Mouse (Mus musculus): Measurements from ENCODE around the gene Csrp2. TPM values are rescaled to one million over a fixed set of nuclear protein-coding genes. Genes with fewer than 3 reads are reported as not detected.

Gene Csrp2
- polyA plus RNA-seq, 1 experiment from 2014 or later = 209 TPM

DNA sequence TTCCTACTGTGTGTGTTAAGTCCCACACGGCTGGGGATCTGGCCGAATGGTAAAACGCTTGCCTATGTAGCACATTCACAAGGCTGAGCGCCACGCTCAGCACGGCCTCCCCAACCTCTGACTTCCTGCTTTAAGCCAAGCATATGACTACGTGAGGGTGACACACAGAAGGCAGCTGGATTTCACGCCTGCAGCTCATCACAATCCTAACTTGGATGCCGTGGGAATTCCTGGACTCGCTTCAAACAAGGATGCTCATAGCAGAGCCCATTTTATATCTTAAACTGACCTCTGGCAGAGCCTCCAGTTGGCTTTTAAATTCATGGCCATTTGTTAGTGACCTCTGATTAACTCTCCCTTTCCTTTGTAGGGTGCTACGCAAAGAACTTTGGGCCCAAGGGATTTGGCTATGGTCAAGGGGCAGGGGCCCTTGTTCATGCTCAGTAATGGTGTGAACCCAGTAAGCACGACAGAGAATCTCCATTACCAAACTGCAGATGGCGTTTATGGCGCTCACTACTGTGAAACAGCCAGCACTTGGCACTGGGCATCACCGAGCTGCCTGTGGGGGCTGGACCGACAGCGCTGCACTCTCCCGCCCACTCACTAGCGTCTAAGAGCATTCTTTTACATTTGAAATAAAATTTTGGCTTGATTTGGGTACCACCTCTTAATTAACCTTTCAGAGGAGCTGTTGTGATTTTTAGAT, 19.4 kb downstream of the Csrp2 start:
- Histone ChIP-seq H3K36me3 (ENCODE audit: control insufficient read depth, insufficient read depth, low read length) (peaks cover 7% of the 10 kb centered on the region; the same call in 1 of the 2 replicates), H3K9ac (ENCODE audit: low read length) (no peak overlapping the region), H3K9me3 (replicated peaks; ENCODE audit: control insufficient read depth, low read length) (no peaks in the 10 kb centered on the region), H3K4me3 (replicated peaks; ENCODE audit: low read length) (no peak overlapping the region), H3K4me1 (ENCODE audit: control insufficient read depth, insufficient read depth, low read length) (no peaks in the 10 kb centered on the region), H3K4me2 (ENCODE audit: low read depth, low read length) (no peak overlapping the region), H3K27ac (ENCODE audit: low read length) (no peak overlapping the region), H3K27me3 (ENCODE audit: control insufficient read depth, insufficient read depth, low read length) (no peaks in the 10 kb centered on the region)
- WGBS = 83% methylated on average over 19 of the region's 19 CpGs
- ATAC-seq (ENCODE audit: insufficient read depth, low FRiP score) = no peak

GRCm38 (mm10) chr10:110939717-110940116, 20.1 kb downstream of the Csrp2 start:
- no peak overlapping the region for H3K27ac ChIP-seq (ENCODE audit: low read length)
- 77% methylated on average over 4 of the region's 4 CpGs for WGBS
- no peaks in the 10 kb centered on the region for H3K4me1 ChIP-seq (ENCODE audit: control insufficient read depth, insufficient read depth, low read length)
- no peaks in the 10 kb centered on the region for H3K27me3 ChIP-seq (ENCODE audit: control insufficient read depth, insufficient read depth, low read length)
- H3K4me3 ChIP-seq (replicated peaks; ENCODE audit: low read length) = no peak overlapping the region
- no peak overlapping the region for H3K9ac ChIP-seq (ENCODE audit: low read length)
- H3K36me3 ChIP-seq (ENCODE audit: control insufficient read depth, insufficient read depth, low read length) = peaks cover 7% of the 10 kb centered on the region; the same call in 1 of the 2 replicates
- H3K4me2 ChIP-seq (ENCODE audit: low read depth, low read length) = no peak overlapping the region
- H3K9me3 ChIP-seq (replicated peaks; ENCODE audit: control insufficient read depth, low read length) = no peaks in the 10 kb centered on the region
- no peak for ATAC-seq (ENCODE audit: insufficient read depth, low FRiP score)

GRCm38 (mm10) chr10:110940740-110941398, 21.3 kb downstream of the Csrp2 start:
- ATAC-seq (ENCODE audit: insufficient read depth, low FRiP score) = no peak
- H3K27ac ChIP-seq (ENCODE audit: low read length) = no peak overlapping the region
- H3K4me3 ChIP-seq (replicated peaks; ENCODE audit: low read length) = no peak overlapping the region
- H3K27me3 ChIP-seq (ENCODE audit: control insufficient read depth, insufficient read depth, low read length) = no peaks in the 10 kb centered on the region
- peaks cover 13% of the 10 kb centered on the region; the same call in 1 of the 2 replicates for H3K36me3 ChIP-seq (ENCODE audit: control insufficient read depth, insufficient read depth, low read length)
- no peaks in the 10 kb centered on the region for H3K4me1 ChIP-seq (ENCODE audit: control insufficient read depth, insufficient read depth, low read length)
- no peak overlapping the region for H3K9ac ChIP-seq (ENCODE audit: low read length)
- 86% methylated on average over 13 of the region's 13 CpGs for WGBS
- H3K4me2 ChIP-seq (ENCODE audit: low read depth, low read length) = no peak overlapping the region
- H3K9me3 ChIP-seq (replicated peaks; ENCODE audit: control insufficient read depth, low read length) = no peaks in the 10 kb centered on the region

DNA sequence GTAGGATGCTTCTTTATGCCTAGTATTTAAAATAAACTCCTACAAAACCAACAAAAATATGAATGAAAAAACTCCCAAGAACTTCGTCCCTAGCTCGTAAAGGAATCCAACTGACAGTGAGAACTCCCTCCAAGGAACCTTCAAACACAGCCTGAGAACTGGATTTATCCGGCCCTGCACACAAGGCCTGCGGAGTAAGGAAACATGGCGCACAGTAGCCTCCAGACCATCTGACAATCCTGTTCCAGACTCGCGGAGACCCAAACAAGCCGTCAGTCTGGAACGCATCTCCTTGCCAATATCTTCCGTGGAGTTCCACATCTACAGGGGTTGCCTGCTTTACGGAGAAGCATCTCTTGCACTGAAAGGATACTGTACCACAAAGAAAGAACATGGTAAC, 22.4 kb downstream of the Csrp2 start:
- H3K4me2 ChIP-seq (ENCODE audit: low read depth, low read length) = no peak overlapping the region
- H3K27me3 ChIP-seq (ENCODE audit: control insufficient read depth, insufficient read depth, low read length) = no peaks in the 10 kb centered on the region
- H3K4me1 ChIP-seq (ENCODE audit: control insufficient read depth, insufficient read depth, low read length) = no peaks in the 10 kb centered on the region
- WGBS = 90% methylated on average over 11 of the region's 11 CpGs
- no peak overlapping the region for H3K27ac ChIP-seq (ENCODE audit: low read length)
- H3K36me3 ChIP-seq (ENCODE audit: control insufficient read depth, insufficient read depth, low read length) = peaks cover 13% of the 10 kb centered on the region; the same call in 1 of the 2 replicates
- H3K9ac ChIP-seq (ENCODE audit: low read length) = no peak overlapping the region
- no peaks in the 10 kb centered on the region for H3K9me3 ChIP-seq (replicated peaks; ENCODE audit: control insufficient read depth, low read length)
- no peak overlapping the region for H3K4me3 ChIP-seq (replicated peaks; ENCODE audit: low read length)
- no peak for ATAC-seq (ENCODE audit: insufficient read depth, low FRiP score)

- no peaks in the 10 kb centered on the region for H3K27me3 ChIP-seq (ENCODE audit: control insufficient read depth, insufficient read depth, low read length)
- H3K9ac ChIP-seq (ENCODE audit: low read length) = no peak overlapping the region
- H3K36me3 ChIP-seq (ENCODE audit: control insufficient read depth, insufficient read depth, low read length) = peaks cover 13% of the 10 kb centered on the region; the same call in 1 of the 2 replicates
- no peak overlapping the region for H3K27ac ChIP-seq (ENCODE audit: low read length)
- 82% methylated on average over 9 of the region's 9 CpGs for WGBS
- H3K9me3 ChIP-seq (replicated peaks; ENCODE audit: control insufficient read depth, low read length) = no peaks in the 10 kb centered on the region
- no peak overlapping the region for H3K4me2 ChIP-seq (ENCODE audit: low read depth, low read length)
- H3K4me3 ChIP-seq (replicated peaks; ENCODE audit: low read length) = no peak overlapping the region
- no peak for ATAC-seq (ENCODE audit: insufficient read depth, low FRiP score)
- H3K4me1 ChIP-seq (ENCODE audit: control insufficient read depth, insufficient read depth, low read length) = no peaks in the 10 kb centered on the region
Measured at GRCm38 (mm10) chr10:110942806-110943205, 23.2 kb downstream of the Csrp2 start.

DNA sequence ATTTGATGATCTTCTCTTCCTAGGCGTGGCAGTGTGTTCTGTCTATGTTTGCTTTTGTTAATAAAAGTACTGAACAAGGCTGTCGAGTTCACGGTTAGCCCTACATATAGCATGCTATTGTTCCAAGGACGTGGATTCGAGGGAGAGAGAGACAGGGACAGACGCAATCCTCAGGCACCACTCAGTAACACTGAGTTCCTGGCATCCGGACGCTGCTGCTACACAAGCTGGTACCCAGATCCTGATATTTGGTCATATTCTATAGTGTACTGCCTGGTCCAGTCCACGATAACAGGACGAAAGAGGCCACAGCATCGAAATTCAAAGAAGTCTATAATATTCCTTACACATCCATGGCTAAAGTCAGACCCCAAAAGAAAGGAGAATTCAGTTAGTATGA, 24.6 kb downstream of the Csrp2 start:
- 88% methylated on average over 11 of the region's 11 CpGs for WGBS
- Histone ChIP-seq H3K27ac (ENCODE audit: low read length) (no peak overlapping the region), H3K4me1 (ENCODE audit: control insufficient read depth, insufficient read depth, low read length) (no peaks in the 10 kb centered on the region), H3K9me3 (replicated peaks; ENCODE audit: control insufficient read depth, low read length) (no peaks in the 10 kb centered on the region), H3K4me3 (replicated peaks; ENCODE audit: low read length) (no peak overlapping the region), H3K4me2 (ENCODE audit: low read depth, low read length) (no peak overlapping the region), H3K27me3 (ENCODE audit: control insufficient read depth, insufficient read depth, low read length) (no peaks in the 10 kb centered on the region), H3K36me3 (ENCODE audit: control insufficient read depth, insufficient read depth, low read length) (peaks cover 7% of the 10 kb centered on the region; the same call in 1 of the 2 replicates), H3K9ac (ENCODE audit: low read length) (no peak overlapping the region)
- no peak for ATAC-seq (ENCODE audit: insufficient read depth, low FRiP score)

DNA sequence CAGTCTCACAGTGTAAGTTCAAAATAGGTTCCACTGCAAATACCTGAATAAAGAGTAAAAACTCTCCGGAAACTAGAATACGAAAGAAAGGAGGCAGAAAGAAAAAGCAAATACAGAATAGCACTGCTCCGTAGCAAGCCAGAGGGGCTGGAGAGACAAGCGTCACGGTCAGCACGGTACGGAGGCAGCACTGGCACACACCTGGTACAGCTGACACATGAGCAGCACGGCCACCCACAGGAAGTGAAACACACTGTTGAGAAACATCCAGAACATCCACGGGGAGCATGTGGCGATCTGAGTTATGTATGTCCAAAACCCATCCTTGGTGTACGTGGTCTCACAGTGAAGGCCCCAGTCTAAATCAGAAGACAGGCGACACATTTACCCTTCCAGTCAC, 26.4 kb downstream of the Csrp2 start:
- H3K4me2 ChIP-seq (ENCODE audit: low read depth, low read length) = no peak overlapping the region
- H3K9me3 ChIP-seq (replicated peaks; ENCODE audit: control insufficient read depth, low read length) = no peaks in the 10 kb centered on the region
- WGBS = 81% methylated on average over 12 of the region's 12 CpGs
- H3K27me3 ChIP-seq (ENCODE audit: control insufficient read depth, insufficient read depth, low read length) = no peaks in the 10 kb centered on the region
- no peak overlapping the region for H3K9ac ChIP-seq (ENCODE audit: low read length)
- H3K4me1 ChIP-seq (ENCODE audit: control insufficient read depth, insufficient read depth, low read length) = no peaks in the 10 kb centered on the region
- no peak for ATAC-seq (ENCODE audit: insufficient read depth, low FRiP score)
- peaks cover 10% of the 10 kb centered on the region; the same call in 1 of the 2 replicates for H3K36me3 ChIP-seq (ENCODE audit: control insufficient read depth, insufficient read depth, low read length)
- H3K27ac ChIP-seq (ENCODE audit: low read length) = no peak overlapping the region
- no peak overlapping the region for H3K4me3 ChIP-seq (replicated peaks; ENCODE audit: low read length)

- H3K4me1 ChIP-seq (ENCODE audit: control insufficient read depth, insufficient read depth, low read length) = no peaks in the 10 kb centered on the region
- no peak overlapping the region for H3K9ac ChIP-seq (ENCODE audit: low read length)
- 78% methylated on average over 4 of the region's 4 CpGs for WGBS
- no peak overlapping the region for H3K4me2 ChIP-seq (ENCODE audit: low read depth, low read length)
- H3K27ac ChIP-seq (ENCODE audit: low read length) = no peak overlapping the region
- no peak for ATAC-seq (ENCODE audit: insufficient read depth, low FRiP score)
- H3K36me3 ChIP-seq (ENCODE audit: control insufficient read depth, insufficient read depth, low read length) = peaks cover 10% of the 10 kb centered on the region; the same call in 1 of the 2 replicates
- no peaks in the 10 kb centered on the region for H3K27me3 ChIP-seq (ENCODE audit: control insufficient read depth, insufficient read depth, low read length)
- no peaks in the 10 kb centered on the region for H3K9me3 ChIP-seq (replicated peaks; ENCODE audit: control insufficient read depth, low read length)
- no peak overlapping the region for H3K4me3 ChIP-seq (replicated peaks; ENCODE audit: low read length)
Measured at GRCm38 (mm10) chr10:110947574-110947973, 28.0 kb downstream of the Csrp2 start.

DNA sequence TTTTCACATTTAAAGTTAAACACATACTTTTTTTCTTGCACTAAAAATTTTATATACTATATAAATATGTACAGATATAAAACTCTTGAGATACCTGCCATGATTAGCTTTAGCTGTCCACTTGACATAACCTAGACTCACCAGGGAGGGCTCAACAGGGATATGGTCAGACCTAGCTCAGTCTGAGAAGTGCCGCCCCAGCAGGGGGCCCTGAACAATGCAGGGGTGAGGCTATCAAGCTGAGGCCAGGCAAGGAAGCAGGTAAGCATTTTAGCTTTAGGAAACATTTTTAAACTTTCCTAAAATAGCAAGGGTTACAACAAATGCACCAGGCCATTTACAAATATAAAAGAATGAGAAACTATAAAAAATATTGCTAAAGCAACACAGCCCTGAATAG, 31.5 kb downstream of the Csrp2 start:
- Histone ChIP-seq H3K9me3 (replicated peaks; ENCODE audit: control insufficient read depth, low read length) (no peaks in the 10 kb centered on the region), H3K27ac (ENCODE audit: low read length) (no peak overlapping the region), H3K36me3 (ENCODE audit: control insufficient read depth, insufficient read depth, low read length) (0 out of 2 replicates have a peak, but pooled peaks cover 4% of the 10 kb centered on the region), H3K27me3 (ENCODE audit: control insufficient read depth, insufficient read depth, low read length) (no peaks in the 10 kb centered on the region), H3K4me1 (ENCODE audit: control insufficient read depth, insufficient read depth, low read length) (no peaks in the 10 kb centered on the region), H3K4me2 (ENCODE audit: low read depth, low read length) (no peak overlapping the region), H3K4me3 (replicated peaks; ENCODE audit: low read length) (no peak overlapping the region), H3K9ac (ENCODE audit: low read length) (no peak overlapping the region)
- WGBS = 74% methylated on average over 1 of the region's 1 CpGs
- no peak for ATAC-seq (ENCODE audit: insufficient read depth, low FRiP score)

Measured in stomach, embryonic 16.5 days (tissue).